Mouse (Mus musculus): ENCODE results near the gene Pdhx.
A peak's percentile ranks its signal among the peaks of the same experiment; 100 is the strongest.

The Pdhx gene

GRCm38 (mm10) chr2:103058266-103058665 is 15.0 kb downstream of the Pdhx start:
- no peak for DNase-seq

GRCm38 (mm10) chr2:103055820-103056219 is 17.5 kb downstream of the Pdhx start:
- no peak for DNase-seq

- no peak for DNase-seq
Observed at GRCm38 (mm10) chr2:103051937-103052893, 21.1 kb downstream of the Pdhx start.

GRCm38 (mm10) chr2:103045286-103045685 is 28.0 kb downstream of the Pdhx start:
- peak in 1 of 2 experiments; percentile 42 for DNase-seq

- peak; percentile 37 to 38 for DNase-seq
Observed at GRCm38 (mm10) chr2:103040896-103041295, 32.4 kb downstream of the Pdhx start.

- no peak for DNase-seq
Observed at GRCm38 (mm10) chr2:103037831-103038230, 35.5 kb downstream of the Pdhx start.

GRCm38 (mm10) chr2:103022728-103023127 is 50.6 kb downstream of the Pdhx start:
- no peak for DNase-seq

GRCm38 (mm10) chr2:103020191-103020987 is 52.9 kb downstream of the Pdhx start:
- DNase-seq: no peak

- DNase-seq: peak; percentile 12 to 39
Observed at GRCm38 (mm10) chr2:103018817-103019494, 54.4 kb downstream of the Pdhx start.

- no peak for DNase-seq
Observed at GRCm38 (mm10) chr2:103017391-103017824, 55.9 kb downstream of the Pdhx start.

- no peak for DNase-seq
Observed at GRCm38 (mm10) chr2:103016089-103016488, 57.2 kb downstream of the Pdhx start.

GRCm38 (mm10) chr2:103012782-103013575 is 60.3 kb downstream of the Pdhx start:
- no peak for DNase-seq

GRCm38 (mm10) chr2:103008221-103008620 is 65.1 kb downstream of the Pdhx start:
- no peak for DNase-seq

- no peak for DNase-seq
Observed at GRCm38 (mm10) chr2:103004599-103004998, 68.7 kb downstream of the Pdhx start.

GRCm38 (mm10) chr2:102999153-102999575 is 74.1 kb downstream of the Pdhx start:
- DNase-seq: no peak

- no peak for DNase-seq
Observed at GRCm38 (mm10) chr2:102998356-102998755, 75.0 kb downstream of the Pdhx start.

GRCm38 (mm10) chr2:102997874-102998273 is 75.4 kb downstream of the Pdhx start:
- no peak for DNase-seq

GRCm38 (mm10) chr2:102993841-102994607 is 79.3 kb downstream of the Pdhx start:
- DNase-seq: no peak

- DNase-seq: no peak
Observed at GRCm38 (mm10) chr2:102992405-102992804, 80.9 kb downstream of the Pdhx start.

GRCm38 (mm10) chr2:102990301-102990702 is 83.0 kb downstream of the Pdhx start:
- no peak for DNase-seq

- peak; percentile 8 to 20 for DNase-seq
Observed at GRCm38 (mm10) chr2:102989446-102989845, 83.9 kb downstream of the Pdhx start.

Data from cerebellum, postnatal 14 days (tissue).